Mouse (Mus musculus) lung, adult 2 months (tissue): Measurements from ENCODE around the gene Trim17. TPM values are rescaled to one million over a fixed set of nuclear protein-coding genes. Genes with fewer than 3 reads are reported as not detected.

Source experiments
- DNase-seq: peaks from one replicate; pipeline ENCODE4 v3.0.0; 2022
- H3K4me1 ChIP-seq: fragments of 200-500 bp; 2 replicates; pipeline ENCODE4 v1.6.1; 2011; ENCODE audit warnings: low read length; ENCODE audit not compliant: control insufficient read depth, insufficient read depth
- H3K4me3 ChIP-seq: fragments of 200-500 bp; replicated peaks from 2 replicates; pipeline ENCODE3; 2011; ENCODE audit warnings: low read depth, mild to moderate bottlenecking, control low read depth, low read length; ENCODE audit errors: extremely low read depth
- CTCF ChIP-seq: fragments of 200-500 bp; IDR thresholded peaks from 2 replicates; pipeline ENCODE4 v1.5.1; 2011; ENCODE audit warnings: mild to moderate bottlenecking, low read length, control low read depth; ENCODE audit not compliant: insufficient read depth
- POLR2A ChIP-seq: fragments of 200-500 bp; IDR thresholded peaks from 2 replicates; pipeline ENCODE4 v1.6.1; 2011; ENCODE audit warnings: low read depth, mild to moderate bottlenecking, control low read depth, low read length, borderline replicate concordance; ENCODE audit errors: extremely low read depth
- WGBS: fragments of 180-500 bp; shearing (Covaris S2); methylation state at CpG from one replicate; pipeline ENCODE4 v1.1.7; 2018; 5-methylcytosine and 5-hydroxymethylcytosine counted together
- polyA plus RNA-seq: library from polyadenylated mRNA; depleted of rRNA; stranded (reverse); fragments of >200 nt; gene quantifications from 2 replicates; pipeline ENCODE4 v1.2.3, GENCODE M21; 2012

Gene Trim17
- polyA plus RNA-seq, 1 experiment = 1.1 TPM

GRCm38 (mm10) chr11:58967346-58967745, 12.9 kb downstream of the Trim17 start:
- WGBS = 93% methylated on average over 1 of the region's 1 CpGs
- TF ChIP-seq POLR2A (no peak), CTCF (no peak)
- 0 out of 2 replicates have a peak, but pooled peaks cover 3% of the 10 kb centered on the region for H3K4me1 ChIP-seq
- DNase-seq = no peak
- H3K4me3 ChIP-seq = no peak overlapping the region

GRCm38 (mm10) chr11:58968551-58968950, 14.1 kb downstream of the Trim17 start:
- Histone ChIP-seq H3K4me1 (0 out of 2 replicates have a peak, but pooled peaks cover 3% of the 10 kb centered on the region), H3K4me3 (no peak overlapping the region)
- DNase-seq = no peak
- 69% methylated on average over 7 of the region's 7 CpGs for WGBS
- no peak for TF ChIP-seq POLR2A
- TF ChIP-seq CTCF = no peak

- 69% methylated on average over 8 of the region's 8 CpGs for WGBS
Measured at GRCm38 (mm10) chr11:58969027-58969426, 14.5 kb downstream of the Trim17 start.

GRCm38 (mm10) chr11:58969659-58970058, 15.2 kb downstream of the Trim17 start:
- Histone ChIP-seq H3K4me1 (0 out of 2 replicates have a peak, but pooled peaks cover 3% of the 10 kb centered on the region), H3K4me3 (no peak overlapping the region)
- DNase-seq = peak; percentile 57
- 64% methylated on average over 6 of the region's 6 CpGs for WGBS
- TF ChIP-seq POLR2A (no peak), CTCF (no peak)

More at GRCm38 (mm10) chr11:58969027-58969426, 14.5 kb downstream of the Trim17 start:
- Histone ChIP-seq H3K4me1 (0 out of 2 replicates have a peak, but pooled peaks cover 3% of the 10 kb centered on the region), H3K4me3 (no peak overlapping the region)
- TF ChIP-seq CTCF (no peak), POLR2A (no peak)
- DNase-seq = no peak

GRCm38 (mm10) chr11:58970831-58971530, 16.5 kb downstream of the Trim17 start:
- 0 out of 2 replicates have a peak, but pooled peaks cover 3% of the 10 kb centered on the region for H3K4me1 ChIP-seq
- 83% methylated on average over 21 of the region's 21 CpGs for WGBS
- no peak for DNase-seq
- no peak for TF ChIP-seq POLR2A
- TF ChIP-seq CTCF = no peak
- no peak overlapping the region for H3K4me3 ChIP-seq

GRCm38 (mm10) chr11:58971796-58972195, 17.3 kb downstream of the Trim17 start:
- TF ChIP-seq POLR2A = no peak
- TF ChIP-seq CTCF = no peak

GRCm38 (mm10) chr11:58974414-58974813, 19.9 kb downstream of the Trim17 start:
- TF ChIP-seq POLR2A (no peak), CTCF (no peak)

More at GRCm38 (mm10) chr11:58971796-58972195, 17.3 kb downstream of the Trim17 start:
- WGBS = 95% methylated on average over 3 of the region's 3 CpGs
- no peak for DNase-seq
- 0 out of 2 replicates have a peak, but pooled peaks cover 3% of the 10 kb centered on the region for H3K4me1 ChIP-seq
- no peak overlapping the region for H3K4me3 ChIP-seq

GRCm38 (mm10) chr11:58977150-58977549, 22.7 kb downstream of the Trim17 start:
- peak overlapping the region; percentile 86 for H3K4me3 ChIP-seq
- TF ChIP-seq POLR2A (no peak), CTCF (no peak)
- WGBS = under 1% methylated on average over 29 of the region's 29 CpGs
- DNase-seq = no peak
- H3K4me1 ChIP-seq = peaks cover 17% of the 10 kb centered on the region

More at GRCm38 (mm10) chr11:58974414-58974813, 19.9 kb downstream of the Trim17 start:
- 87% methylated on average over 3 of the region's 3 CpGs for WGBS
- Histone ChIP-seq H3K4me3 (no peak overlapping the region), H3K4me1 (peaks cover 5% of the 10 kb centered on the region)
- DNase-seq = no peak

- WGBS = under 1% methylated on average over 21 of the region's 21 CpGs
- TF ChIP-seq POLR2A (no peak), CTCF (no peak)
Measured at GRCm38 (mm10) chr11:58977607-58978026, 23.1 kb downstream of the Trim17 start.

GRCm38 (mm10) chr11:58978027-58978705, 23.7 kb downstream of the Trim17 start, which contains the start of gene Trim11:
Trim11 (plus strand) TSS chr11:58978093.
- TF ChIP-seq POLR2A (peak; percentile 87; the same call in 1 of the 2 replicates), CTCF (no peak)
- Histone ChIP-seq H3K4me1 (peaks cover 17% of the 10 kb centered on the region), H3K4me3 (peak within 1 kb of the TSS; percentile 86)
- peak; percentile 72 for DNase-seq
- WGBS = under 1% methylated on average over 64 of the region's 64 CpGs

More at GRCm38 (mm10) chr11:58977607-58978026, 23.1 kb downstream of the Trim17 start:
- DNase-seq = peak; percentile 36
- H3K4me3 ChIP-seq = peak overlapping the region; percentile 86
- H3K4me1 ChIP-seq = peaks cover 17% of the 10 kb centered on the region
